Mouse (Mus musculus) adrenal gland, adult 18-20 months (tissue): ENCODE results near the gene Tle4. TPM values are rescaled to one million over a fixed set of nuclear protein-coding genes. Genes with fewer than 3 reads are reported as not detected.

Experiments
- DNase-seq, 2 experiments: peaks; one replicate each; pipeline ENCODE4 v3.0.0; 2021 to 2022; ENCODE audit warnings: low spot score in 2 of 2
- total RNA-seq, 2 experiments: library from RNA; stranded (reverse); gene quantifications; 1 replicate in 1 of 2; 2 replicates in 1 of 2; pipeline ENCODE4 v1.2.3; 2021

Gene Tle4
- total RNA-seq, 2 experiments from 2014 or later = 8.8 to 11.0 TPM

DNA sequence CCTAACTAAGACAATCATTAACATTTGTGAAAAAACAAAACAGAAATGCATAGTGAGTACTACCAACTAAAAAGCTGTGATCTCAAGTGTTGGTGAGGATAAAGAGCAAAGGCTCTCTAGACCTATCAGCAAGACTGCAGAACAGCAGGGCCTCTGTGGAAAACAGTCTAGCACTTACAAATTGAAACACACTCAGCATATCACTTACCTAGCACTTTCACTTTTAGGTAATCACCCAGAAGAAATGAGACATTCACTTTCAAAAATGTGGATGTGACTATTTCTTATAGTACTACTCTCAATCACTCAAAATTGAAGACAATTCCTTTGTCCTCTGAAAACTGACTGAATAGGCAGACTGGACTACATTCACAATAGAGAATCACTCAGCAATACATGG lies 63.4 kb downstream of the Tle4 start:
- DNase-seq = no peak

DNA sequence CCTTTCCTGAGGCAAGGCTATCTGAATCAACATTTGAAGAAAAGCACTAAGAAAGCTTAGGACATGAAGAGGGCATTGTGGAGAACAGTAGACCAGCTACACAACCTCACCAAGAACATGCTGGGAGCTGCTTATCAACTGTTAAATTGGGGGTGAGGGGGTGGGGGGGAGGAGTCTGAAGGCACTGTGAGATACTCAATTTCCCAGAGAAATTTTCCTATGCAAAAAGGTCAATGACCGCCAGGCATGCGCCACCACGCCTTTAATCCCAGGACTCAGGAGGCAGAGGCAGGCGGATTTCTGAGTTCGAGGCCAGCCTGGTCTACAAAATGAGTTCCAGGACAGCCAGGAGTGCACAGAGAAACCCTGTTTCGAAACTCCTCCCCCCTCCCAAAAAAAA lies 65.0 kb downstream of the Tle4 start:
- DNase-seq = no peak

DNA sequence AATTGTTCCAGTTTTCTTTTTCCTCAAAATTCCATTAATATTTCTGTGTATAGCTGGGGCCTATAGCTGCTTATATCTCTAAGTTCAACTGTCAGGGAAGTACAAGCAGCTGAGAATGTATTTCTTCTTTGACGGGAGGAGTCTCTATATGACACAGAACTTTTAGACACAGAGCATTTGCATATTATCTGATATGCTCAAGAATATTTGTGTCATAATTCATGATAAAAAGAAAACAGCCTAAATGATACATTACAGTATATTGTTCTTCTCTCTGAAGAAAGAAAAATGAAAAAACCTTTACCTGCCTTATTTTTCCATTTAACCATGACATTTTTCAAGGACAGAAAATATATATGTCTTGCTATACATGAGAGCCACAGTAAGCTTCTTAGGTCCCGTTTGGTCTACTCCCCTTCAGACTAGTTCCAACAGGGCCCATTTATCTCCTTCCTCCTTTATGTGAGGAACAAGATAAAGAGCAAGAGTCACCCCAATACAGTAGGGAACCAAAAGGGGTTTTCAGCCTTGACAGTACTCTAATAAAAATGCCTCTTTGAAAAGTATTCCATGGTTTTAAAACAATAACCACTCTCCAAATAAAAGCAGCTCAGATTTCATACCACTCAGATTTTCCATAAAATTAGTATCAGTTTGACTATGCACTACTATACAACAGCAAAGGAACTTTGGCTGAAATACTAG lies 77.6 kb downstream of the Tle4 start:
- DNase-seq = no peak

DNA sequence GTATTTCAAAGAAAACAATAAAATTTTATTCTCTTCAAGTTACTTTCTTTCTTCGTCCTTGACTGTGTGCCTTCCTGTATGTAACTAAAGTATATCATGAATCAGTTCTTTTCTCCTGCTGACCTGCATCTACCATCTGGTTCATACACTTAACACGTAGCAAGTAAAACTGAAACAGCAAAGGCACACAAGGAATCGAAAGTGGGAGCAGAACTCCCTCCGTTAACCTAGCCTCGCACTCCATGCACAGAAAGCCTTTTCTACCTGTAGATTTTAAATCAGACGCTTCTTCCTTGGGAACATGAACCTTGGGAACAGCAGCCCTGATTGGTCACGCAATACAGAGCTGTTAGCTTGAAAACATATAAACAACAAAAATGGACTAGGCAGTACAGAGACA lies 78.7 kb downstream of the Tle4 start:
- no peak for DNase-seq

DNA sequence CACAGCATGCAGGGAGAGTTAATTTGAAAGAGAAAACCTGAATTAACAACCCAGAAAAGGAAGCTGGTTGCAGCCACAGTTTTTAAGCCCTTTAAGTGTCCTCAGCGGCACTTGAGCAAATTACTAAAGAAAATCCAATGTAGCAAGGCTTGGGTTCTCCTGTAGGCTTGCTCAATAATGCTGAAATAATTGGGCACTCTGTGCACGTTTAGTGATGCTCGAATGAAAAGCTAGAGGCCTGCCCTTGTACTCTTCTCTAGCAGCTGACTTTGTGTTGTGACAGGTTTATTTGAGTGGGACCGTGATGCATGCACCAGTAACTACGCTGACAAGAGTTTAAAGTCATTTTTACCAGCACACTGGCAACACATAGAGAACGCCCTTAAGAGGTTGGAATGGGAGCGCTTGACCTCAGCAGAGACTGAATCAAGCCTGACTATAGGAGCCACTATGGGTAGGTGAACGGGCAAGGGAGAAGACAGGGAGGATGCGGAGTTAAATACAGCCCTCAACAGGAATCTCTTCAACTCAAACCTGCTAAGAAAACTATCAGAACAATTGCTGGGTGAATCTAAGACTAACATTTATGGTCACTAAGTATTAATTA lies 79.3 kb downstream of the Tle4 start:
- DNase-seq = no peak

DNA sequence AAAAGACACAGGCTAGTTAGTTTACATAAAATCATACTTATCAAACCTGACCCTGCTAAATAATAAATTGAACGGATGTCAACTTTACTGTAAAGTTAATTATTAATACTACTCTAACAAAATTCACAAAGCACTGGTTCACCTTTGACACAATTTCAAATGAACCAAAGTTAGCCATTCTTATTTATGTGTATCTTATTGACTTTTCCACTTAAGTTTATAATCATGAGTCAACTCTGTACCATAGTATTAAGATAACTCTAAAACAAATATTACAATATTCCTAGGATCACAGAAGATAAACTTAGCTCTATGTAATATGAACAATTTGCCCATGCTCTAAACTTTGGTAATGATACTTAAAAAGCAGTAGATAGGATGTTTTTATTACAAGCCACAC lies 81.4 kb downstream of the Tle4 start:
- no peak for DNase-seq

DNA sequence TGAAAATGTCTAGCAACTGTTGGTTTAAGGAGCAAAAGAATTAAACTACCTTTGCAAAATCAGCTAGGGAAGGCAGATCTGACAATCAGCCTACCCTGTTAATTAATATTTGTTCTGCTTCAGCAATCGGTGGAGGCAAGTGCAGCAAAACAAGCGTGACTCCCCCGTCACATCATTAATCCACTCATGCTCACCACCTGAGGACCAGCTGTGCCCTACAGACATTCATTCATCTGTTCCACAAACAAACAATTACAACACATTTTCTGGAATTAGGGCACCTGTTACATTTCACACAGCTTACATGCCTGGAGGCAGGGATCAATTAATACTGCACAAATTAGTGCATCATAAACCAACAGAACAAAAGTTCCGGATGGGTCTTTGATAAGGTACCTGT lies 89.0 kb downstream of the Tle4 start:
- DNase-seq = no peak

DNA sequence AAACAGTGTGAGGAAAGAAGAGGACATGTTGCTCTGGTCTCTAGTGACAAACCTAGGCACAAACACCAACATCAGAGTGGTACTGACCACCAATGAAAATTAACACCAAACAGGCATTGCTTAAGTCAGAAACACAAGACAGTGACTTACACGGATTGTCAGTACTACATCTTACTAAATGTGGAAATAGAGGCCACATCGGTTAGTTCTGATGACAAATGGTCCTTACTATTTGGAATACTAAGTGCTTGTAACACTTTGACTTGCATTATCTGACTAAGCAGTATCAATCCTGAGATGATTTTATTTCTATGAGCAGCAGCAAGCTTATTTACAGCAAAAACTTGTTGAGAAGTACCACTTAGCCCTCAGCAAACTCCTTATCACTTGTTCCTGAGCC lies 89.9 kb downstream of the Tle4 start:
- no peak for DNase-seq

DNA sequence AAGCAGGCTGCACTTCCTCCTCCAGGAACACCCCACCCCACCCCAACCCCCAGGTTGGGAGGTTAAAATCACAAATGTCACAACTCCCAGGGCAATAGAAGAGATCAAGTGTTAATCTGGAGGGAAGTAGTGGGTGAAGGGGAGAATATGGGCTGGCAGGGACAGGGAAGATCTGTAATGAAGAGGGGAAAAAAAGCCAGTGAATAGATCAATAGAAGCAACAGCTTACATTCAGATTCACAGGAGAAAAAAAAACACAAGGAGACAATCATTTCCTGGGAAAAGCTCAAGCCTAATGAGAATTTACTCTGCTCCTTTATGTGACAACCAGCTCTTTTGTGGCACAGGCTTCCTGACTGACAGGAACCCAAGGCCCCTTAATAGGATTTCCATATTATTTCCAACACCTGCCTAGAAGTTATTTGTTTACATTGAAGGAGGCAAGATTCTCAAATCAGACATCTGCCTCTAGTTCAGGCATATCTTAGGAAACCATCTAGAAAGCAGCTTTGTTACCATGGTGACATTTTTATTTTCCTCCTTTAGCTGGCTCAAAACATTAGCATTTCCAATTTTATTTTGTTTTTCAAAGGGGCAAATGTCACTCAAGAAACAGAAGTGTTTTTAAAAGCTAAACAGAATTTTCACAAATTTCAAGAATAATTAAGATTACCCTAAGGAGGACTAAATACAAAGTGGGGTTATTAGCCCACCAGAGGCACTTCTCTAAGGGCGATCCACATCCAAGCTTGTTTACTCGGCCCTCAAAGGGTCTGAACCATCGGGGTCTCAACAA lies 90.8 kb downstream of the Tle4 start:
- no peak for DNase-seq

DNA sequence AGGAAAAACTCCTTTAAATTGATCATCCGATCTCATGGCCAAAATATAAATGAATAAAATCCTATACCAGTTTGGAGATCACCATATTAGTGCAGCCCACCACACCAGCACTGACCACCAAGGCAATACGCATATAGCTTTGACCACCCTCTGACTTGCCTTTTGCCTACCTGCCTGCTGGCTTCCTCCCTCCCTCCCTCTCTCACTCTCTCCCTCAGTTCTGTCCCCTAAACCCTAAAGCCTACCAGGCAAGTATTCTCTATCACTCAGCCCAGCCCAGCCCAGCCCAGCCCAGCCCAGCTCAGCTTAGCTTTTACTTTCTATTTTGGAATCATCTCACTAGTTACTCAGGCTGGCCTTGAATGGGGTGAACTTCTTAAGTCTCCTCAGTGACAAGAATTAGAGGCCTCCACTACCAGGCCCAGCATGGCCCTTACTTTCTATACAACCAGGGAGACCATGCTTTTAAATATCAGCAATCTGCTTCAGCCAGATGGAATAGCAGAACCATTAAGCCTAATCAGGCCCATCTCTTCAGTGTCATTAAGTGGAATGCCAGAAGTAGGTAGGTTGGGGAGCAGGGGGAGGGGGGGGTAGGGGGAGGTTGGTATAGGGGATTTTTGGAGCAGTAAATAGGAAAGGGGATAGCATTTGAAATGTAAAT lies 91.8 kb downstream of the Tle4 start:
- DNase-seq = no peak

DNA sequence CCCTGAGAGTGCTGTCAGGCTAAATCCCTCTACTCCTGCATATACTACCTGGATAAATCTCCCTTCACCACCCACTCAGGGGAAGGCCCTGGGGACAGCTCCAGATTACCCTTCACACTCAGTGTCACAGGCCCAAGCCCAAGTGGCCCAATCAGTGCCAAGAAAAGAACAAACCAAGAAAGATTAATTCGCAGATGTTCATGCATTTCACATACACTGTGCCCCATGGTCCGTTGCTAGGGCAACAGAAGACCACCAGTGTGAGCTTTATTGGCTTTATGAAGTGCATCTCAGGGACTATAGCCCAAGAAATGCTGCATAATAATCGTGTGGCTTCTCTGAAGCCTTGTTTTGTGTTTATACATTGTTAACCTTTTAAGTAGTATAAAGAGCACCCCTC lies 92.5 kb downstream of the Tle4 start:
- DNase-seq = no peak

DNA sequence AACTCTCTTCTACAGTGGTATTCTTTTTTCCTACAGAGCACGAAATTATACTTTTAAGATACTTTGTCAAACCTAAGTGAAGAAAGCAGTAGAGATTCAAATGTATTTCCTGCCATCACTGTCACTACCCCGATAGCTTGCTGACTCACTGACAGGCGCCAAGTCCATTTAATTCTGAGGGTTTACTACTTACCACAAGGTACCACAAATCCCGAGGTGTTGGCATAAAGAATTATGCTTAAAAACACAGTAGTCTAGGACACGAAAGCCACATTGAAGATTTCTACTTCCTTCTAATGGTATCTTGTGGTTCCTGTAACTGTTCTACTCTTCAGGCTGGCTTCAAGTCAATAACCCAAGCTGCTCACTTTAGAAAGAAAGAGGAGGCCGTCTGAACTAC lies 94.0 kb downstream of the Tle4 start:
- no peak for DNase-seq

DNA sequence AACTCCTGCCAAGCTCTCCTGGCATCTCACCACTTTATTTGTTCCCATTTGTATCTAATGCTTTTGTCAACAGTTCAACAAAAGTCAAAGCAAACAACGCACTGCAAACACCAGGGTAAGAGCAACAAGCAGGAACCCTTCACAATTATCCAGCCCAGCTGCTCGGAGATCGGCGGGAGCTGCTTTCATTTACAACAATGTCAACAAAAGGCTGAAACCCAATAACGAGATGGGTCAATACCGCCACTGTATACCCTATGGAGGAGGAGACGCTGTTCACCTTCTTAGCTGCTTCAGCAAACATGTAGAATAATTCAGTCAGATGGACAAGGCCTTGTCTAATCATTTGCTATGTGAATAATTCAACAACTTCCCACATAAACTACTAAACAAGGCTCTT lies 95.6 kb downstream of the Tle4 start:
- DNase-seq = no peak

DNA sequence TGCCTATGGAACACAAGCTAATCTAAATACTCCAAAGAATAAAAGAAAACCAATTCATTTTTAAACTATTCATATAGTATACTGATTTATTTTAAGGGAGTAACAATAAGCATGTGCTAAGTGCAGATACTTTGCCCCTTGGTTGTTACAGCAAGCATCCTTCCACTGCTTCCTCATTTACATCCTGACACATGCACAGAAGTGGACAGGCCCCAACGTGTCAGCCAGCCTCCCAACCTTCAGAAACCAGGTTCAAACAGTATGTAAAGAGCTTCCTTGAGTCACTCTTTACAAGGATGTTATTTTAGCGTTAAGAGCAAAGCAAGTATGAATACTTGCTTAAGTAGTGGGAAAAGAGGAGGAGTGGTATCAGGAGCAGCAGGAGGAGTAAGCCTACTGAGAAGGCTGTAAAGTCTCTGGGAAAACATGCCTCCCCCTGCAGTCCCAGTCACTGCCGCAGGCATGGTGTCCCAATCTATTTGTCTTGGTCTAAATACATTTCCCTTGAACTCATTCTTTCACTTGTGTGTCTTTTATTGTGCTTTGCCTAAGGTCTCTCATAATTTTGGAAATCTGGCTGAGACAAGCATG lies 97.9 kb downstream of the Tle4 start:
- DNase-seq = no peak

DNA sequence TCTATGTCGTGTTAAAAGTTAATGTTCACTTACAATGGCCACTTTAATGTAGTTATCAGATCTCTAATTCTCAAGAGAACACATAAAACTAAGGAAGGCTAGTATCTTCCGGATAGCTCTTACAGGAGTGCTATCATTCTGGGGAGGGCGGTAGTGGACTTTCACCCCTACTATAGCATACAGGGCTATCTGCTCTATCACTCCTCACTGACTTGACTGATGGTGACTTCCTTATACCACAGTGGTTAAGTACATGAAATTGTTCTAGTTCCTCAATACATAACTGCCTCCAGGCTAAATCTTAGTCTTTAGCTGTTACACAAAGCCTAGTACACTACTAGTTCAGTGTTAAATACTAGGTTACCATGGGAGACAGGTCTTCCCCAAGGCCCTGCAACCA lies 104.8 kb downstream of the Tle4 start:
- DNase-seq = no peak

DNA sequence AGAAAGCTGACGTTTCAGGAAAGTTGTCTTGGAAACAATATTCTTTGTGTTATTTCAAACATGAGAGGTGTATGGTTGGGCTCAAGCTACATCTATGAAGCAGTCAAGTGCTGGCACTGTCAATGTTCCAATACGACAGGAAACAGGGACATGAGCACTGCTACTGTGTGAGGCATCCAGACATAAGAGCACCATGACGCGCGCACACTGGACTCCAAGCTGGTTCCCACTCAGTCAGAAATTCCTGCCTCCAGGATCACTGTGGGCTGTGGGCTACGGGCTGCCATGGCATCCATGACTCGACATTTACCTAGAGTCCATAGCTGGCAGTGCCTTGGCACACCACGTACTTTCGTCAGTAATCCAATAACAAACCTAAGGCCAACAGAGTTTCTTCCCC lies 110.7 kb downstream of the Tle4 start:
- DNase-seq = no peak

DNA sequence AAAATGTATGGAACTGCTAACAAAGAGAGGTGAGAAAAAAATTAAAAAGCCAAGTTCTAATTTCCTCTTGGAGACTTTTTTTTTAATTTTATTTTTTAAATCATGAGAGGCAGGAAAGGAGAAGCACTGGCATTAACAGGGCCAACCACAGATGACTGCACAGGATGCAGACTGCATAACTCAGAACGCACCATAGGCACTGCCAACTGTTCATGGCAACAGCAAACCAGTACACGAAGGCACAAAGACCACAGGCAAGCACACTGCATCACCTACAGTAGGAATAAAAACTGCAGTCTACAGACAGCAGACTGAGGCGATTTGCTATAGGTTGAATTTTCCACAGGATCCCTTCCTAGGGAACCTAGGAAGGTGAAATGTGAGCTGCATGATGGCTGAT lies 112.7 kb downstream of the Tle4 start:
- DNase-seq = no peak

DNA sequence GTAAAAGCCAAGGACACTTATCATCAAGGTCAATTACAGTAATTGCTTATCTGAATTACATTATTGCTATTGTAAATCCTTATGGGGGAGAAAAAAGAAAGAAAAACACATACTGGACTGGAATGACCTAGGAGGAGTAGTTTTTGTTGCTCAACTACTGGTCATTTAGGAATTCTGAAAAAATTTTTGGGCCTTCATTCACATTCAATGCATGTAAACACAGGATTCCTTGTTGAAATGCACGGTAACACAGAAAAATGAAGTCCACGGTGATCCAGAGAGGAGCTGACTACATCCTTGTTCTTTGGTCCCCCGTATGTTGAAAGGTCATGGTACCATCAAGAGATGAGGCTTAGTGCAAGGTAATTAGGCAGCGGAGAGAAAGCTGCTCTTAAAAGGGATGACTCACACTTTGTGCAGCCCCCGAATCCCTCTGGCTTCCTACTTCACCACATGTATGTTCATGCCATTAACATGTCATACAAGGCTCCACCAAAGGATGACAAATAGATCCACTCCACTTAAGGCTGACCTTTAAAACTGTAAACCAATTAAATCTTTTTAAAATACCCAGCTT lies 115.2 kb downstream of the Tle4 start:
- no peak for DNase-seq

DNA sequence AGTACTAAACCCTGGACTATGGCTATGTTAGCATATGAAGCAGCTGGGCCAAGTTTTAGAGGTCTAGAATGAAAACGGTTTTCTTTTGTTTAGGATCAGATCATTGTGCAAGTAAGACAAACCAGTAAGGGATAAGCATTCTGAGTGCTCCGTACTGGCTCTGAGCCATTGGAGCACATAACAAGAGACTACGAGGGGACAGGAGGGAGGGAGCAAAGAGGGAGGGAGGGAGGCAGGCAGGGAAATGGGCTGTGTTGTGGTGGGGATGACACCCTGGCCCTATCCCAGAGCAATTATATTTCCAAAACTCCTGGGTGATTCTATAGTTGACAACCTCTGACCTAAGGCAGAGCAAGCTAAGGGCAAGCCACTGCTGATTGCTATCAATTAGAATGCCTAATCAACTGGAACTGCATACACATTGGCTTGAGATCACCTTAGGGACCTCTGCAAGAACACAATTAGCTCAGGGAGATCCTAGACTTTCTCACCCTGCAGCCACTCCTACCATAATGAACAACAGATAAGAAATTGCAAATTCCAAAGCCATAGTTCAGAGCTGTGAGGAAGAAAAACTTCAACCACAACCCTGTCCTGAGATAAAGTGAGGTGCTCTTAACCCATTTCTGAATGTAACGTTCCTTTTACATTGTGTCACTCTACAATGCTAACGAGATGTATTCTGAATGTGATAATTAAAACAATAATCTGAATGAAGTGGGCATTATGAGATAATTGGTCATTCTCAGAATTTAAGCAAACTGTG lies 115.9 kb downstream of the Tle4 start:
- no peak for DNase-seq

DNA sequence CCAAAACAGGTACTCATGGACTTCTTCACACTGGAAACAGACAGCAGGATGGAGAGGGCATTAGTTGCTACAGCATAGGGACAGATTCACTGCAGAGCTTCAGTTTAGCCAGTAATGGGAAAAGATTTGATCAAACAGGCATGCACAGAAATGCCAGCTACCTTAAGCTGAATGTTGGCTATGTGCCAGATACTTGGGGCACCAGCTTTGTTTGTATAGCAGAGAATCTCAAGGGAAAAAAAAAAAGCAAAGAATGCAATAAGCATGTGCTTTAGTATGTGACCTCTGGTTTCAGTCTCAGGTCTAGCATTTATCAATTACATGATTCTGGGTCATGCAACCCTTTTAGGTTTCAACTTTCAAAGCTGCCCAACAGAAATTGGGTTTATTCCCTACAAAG lies 118.1 kb downstream of the Tle4 start:
- no peak for DNase-seq
